Mouse (Mus musculus): Measurements from ENCODE around the gene H2-M10.2. TPM values are rescaled to one million over a fixed set of nuclear protein-coding genes. Genes with fewer than 3 reads are reported as not detected.

H2-M10.2 gene
- polyA plus RNA-seq, 1 experiment: not detected

DNA sequence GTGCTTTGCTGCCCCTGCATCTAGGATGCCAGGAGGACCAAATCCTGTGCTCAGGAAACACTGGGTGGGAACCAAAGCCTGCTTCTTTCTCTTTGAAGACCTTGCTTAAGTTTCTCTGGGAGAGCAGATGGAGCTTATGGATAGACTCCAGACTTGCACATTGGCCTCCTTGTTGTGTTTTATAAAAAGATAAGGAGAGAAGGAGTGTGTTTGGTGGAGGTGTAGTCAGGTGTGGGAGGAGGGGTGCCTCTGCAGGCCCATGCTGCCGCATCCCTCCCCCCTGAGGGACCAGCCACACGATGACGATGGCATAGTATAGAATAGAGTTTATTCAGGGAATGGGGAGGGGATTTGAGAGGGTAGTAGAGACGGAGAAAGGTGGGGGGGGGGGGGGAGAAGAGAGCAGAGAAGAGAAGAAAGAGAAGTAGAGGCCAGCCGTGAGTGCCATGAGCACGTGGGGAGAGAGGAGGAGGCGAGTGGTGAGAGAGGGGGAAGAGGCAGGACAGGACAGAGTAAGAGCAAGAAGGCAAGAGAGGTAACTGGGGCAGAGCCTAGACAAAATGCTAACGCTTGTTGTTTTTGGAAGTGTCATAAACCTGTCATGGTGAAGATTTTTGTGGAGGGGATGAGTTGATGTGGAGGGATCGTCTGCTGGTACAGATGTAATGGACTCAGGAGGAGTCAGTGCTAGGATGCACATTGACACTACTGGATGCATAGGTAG is 13.5 kb downstream of the H2-M10.2 start:
- no peaks in the 10 kb centered on the region for H3K27me3 ChIP-seq (replicated peaks)
- no peaks in the 10 kb centered on the region for H3K9me3 ChIP-seq
- TF ChIP-seq FLI1 (IDR thresholded peaks at IDR 0.05; ENCODE audit: low read length) (no peak), GATA1 (IDR thresholded peaks at IDR 0.05; ENCODE audit: borderline replicate concordance, low read length) (no peak)
- peak overlapping the region; percentile 94 for H3K4me3 ChIP-seq (replicated peaks)
- H3K4me1 ChIP-seq: peaks cover 62% of the 10 kb centered on the region
- peaks cover 53% of the 10 kb centered on the region for H3K36me3 ChIP-seq (replicated peaks; ENCODE audit: low read length)

DNA sequence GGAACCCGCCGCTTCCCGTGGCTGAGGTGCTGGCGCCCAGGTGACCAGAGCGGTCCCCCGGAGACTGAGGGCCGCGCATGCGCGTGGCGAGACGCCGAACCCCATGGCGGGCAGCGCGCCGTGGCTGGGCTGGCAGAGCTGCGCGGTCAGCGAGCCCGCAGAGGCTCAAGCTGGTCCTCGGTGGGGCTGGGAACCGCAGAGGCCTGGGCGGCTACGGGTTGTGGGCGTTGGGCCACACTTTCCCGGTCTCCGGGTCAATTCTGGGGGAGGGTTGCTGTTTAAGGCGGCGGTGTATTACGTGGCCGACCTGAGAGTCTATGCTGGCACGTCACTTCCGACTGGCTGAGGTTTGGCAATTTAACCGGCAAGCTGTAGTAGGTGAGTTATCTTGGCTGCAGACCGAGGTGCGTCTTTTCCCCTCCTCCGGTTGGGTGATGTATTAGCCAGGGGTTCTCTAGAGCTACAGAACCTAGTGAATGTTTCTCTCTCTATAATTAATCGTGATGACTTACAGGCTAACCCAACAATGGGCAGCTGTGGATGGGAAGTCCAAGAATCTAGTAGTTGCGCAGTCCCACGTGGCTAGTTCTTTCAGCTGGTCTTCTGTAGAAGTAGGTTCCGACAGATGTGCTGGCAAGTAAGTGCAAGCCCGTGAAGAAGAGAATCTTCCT is 14.6 kb downstream of the H2-M10.2 start, which contains the start of gene Trim39:
Gene Trim39 (minus strand): TSS at position 662 of the 671 bp plus-strand sequence.
- TF ChIP-seq FLI1 (IDR thresholded peaks at IDR 0.05; ENCODE audit: low read length): no peak
- TF ChIP-seq GATA1 (IDR thresholded peaks at IDR 0.05; ENCODE audit: borderline replicate concordance, low read length): 0 out of 3 replicates have a peak, but pooled peaks have one; percentile 4
- Histone ChIP-seq H3K4me1 (peaks cover 62% of the 10 kb centered on the region), H3K27me3 (replicated peaks) (no peaks in the 10 kb centered on the region), H3K9me3 (no peaks in the 10 kb centered on the region), H3K36me3 (replicated peaks; ENCODE audit: low read length) (peaks cover 61% of the 10 kb centered on the region), H3K4me3 (replicated peaks) (peak within 1 kb of the TSS; percentile 94)

GRCm38 (mm10) chr17:36270956-36271585 is 15.2 kb downstream of the H2-M10.2 start:
- no peaks in the 10 kb centered on the region for H3K9me3 ChIP-seq
- TF ChIP-seq GATA1 (IDR thresholded peaks at IDR 0.05; ENCODE audit: borderline replicate concordance, low read length) (no peak), FLI1 (IDR thresholded peaks at IDR 0.05; ENCODE audit: low read length) (no peak)
- no peaks in the 10 kb centered on the region for H3K27me3 ChIP-seq (replicated peaks)
- peaks cover 61% of the 10 kb centered on the region for H3K36me3 ChIP-seq (replicated peaks; ENCODE audit: low read length)
- peak overlapping the region; percentile 94 for H3K4me3 ChIP-seq (replicated peaks)
- peaks cover 58% of the 10 kb centered on the region for H3K4me1 ChIP-seq

- Histone ChIP-seq H3K4me3 (replicated peaks) (no peak overlapping the region), H3K27me3 (replicated peaks) (no peaks in the 10 kb centered on the region), H3K4me1 (peaks cover 27% of the 10 kb centered on the region), H3K9me3 (no peaks in the 10 kb centered on the region), H3K36me3 (replicated peaks; ENCODE audit: low read length) (peaks cover 83% of the 10 kb centered on the region)
- TF ChIP-seq GATA1 (IDR thresholded peaks at IDR 0.05; ENCODE audit: borderline replicate concordance, low read length) (no peak), FLI1 (IDR thresholded peaks at IDR 0.05; ENCODE audit: low read length) (no peak)
These were observed 20.5 kb downstream of the H2-M10.2 start for GRCm38 (mm10) chr17:36265834-36266233.

DNA sequence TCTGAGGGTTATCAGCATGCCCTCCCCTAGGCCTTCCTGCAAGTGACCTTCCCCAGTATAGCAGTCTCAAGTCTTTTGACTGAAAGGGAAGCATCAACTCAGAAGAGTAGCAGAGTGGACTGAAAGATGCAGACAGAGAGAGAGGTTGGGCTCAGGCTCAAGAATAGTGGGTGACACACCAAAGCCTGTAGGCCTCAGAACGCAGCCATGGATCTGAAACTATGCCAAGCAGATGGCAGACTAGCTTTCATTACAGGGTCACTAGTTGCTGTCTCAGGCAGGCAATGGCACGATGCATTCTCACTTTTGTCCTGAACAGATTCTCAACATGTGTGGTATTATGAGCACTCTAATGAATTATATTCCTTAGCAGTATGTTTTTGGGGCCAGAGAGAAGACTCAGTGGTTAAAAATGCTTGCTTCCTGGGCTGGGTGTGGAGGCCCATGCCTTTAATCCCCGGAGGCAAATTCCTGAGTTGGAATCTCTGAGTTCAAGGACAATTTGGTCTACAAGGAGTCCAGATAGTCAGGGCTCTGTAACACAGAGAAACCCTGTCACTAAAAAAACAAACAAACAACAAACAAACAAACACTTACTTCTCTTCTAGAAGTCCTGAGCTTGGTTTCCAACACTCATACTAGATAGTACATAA is 21.9 kb downstream of the H2-M10.2 start:
- H3K9me3 ChIP-seq: no peaks in the 10 kb centered on the region
- peaks cover 97% of the 10 kb centered on the region for H3K36me3 ChIP-seq (replicated peaks; ENCODE audit: low read length)
- H3K4me3 ChIP-seq (replicated peaks): no peak overlapping the region
- no peak for TF ChIP-seq FLI1 (IDR thresholded peaks at IDR 0.05; ENCODE audit: low read length)
- no peak for TF ChIP-seq GATA1 (IDR thresholded peaks at IDR 0.05; ENCODE audit: borderline replicate concordance, low read length)
- H3K4me1 ChIP-seq: peaks cover 21% of the 10 kb centered on the region
- H3K27me3 ChIP-seq (replicated peaks): no peaks in the 10 kb centered on the region

DNA sequence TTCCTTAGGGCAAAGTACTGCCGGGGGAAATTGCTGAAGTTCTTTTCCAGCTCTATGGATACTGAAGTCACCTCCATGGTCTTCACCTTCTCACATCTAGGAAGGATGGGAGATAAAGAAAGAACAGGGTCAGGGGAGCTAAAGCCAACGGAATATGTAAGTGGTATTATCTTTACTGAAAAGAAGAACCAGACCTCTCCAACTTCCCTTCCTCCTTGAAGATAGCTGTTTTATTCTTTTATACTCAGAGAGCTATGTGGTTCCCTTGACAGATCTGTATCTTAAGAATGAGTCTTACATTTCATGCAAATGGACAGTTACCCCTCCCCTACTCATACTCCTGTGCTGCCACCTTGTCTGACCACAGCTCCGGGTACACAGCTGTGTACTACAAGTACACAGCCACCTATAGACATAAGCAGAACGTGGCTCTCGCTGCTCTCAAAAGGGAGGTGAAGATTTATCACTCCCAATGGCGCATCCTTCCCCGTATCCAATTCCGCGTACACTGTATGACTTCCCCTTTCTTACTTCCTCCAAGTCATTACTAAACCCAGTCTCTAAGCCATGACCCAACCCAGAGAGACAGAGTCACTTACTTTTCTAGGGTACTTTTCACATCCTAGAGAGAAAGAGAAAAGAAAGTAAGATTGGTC is 24.7 kb downstream of the H2-M10.2 start:
- no peak overlapping the region for H3K4me3 ChIP-seq (replicated peaks)
- TF ChIP-seq GATA1 (IDR thresholded peaks at IDR 0.05; ENCODE audit: borderline replicate concordance, low read length): no peak
- TF ChIP-seq FLI1 (IDR thresholded peaks at IDR 0.05; ENCODE audit: low read length): no peak
- peaks cover 36% of the 10 kb centered on the region for H3K4me1 ChIP-seq
- no peaks in the 10 kb centered on the region for H3K27me3 ChIP-seq (replicated peaks)
- H3K36me3 ChIP-seq (replicated peaks; ENCODE audit: low read length): peaks cover 81% of the 10 kb centered on the region
- H3K9me3 ChIP-seq: no peaks in the 10 kb centered on the region

- H3K4me3 ChIP-seq (replicated peaks): peak within 1 kb of the TSS; percentile 97
- no peaks in the 10 kb centered on the region for H3K9me3 ChIP-seq
- peaks cover 58% of the 10 kb centered on the region for H3K36me3 ChIP-seq (replicated peaks; ENCODE audit: low read length)
- TF ChIP-seq GATA1 (IDR thresholded peaks at IDR 0.05; ENCODE audit: borderline replicate concordance, low read length) (no peak), FLI1 (IDR thresholded peaks at IDR 0.05; ENCODE audit: low read length) (no peak)
- no peaks in the 10 kb centered on the region for H3K27me3 ChIP-seq (replicated peaks)
- H3K4me1 ChIP-seq: peaks cover 33% of the 10 kb centered on the region
These were observed 28.3 kb downstream of the H2-M10.2 start, which contains the start of gene Rpp21 for GRCm38 (mm10) chr17:36257969-36258368. Rpp21 (minus strand) TSS chr17:36258069.

DNA sequence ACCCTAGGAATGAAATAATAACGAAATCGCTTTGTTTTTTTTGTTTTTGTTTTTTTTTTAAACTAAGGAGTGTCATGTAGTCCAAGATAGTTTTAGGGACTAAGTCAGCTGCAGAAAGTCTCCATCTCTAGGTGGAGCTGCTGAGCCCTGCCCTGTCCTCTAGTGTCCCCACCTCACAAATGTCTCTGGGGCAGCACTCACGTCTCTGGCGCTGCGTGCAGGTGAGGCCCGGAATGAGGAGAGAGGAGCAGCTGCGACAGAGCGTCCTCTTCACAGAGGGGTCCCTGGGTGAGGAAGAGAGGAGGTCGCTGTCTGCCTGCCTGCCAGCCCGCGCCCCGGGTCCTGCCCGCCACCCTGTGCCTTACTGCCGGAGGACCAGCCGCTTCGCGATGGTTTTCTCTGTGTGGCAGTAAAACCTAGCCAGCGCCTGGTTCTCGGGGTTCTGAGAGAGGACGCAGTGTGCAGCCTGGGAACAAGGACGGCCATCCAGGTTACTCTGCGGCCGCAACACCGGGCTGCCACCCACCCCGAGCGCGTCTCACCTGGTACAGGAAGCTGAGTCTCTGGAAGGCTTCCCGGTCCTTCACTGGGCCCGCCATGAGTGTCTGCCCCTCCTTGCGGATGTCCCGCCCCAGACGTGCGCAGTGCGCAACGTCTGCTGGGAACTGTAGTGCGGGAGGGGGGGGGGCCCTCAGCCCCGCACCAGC is 28.9 kb downstream of the H2-M10.2 start:
- TF ChIP-seq FLI1 (IDR thresholded peaks at IDR 0.05; ENCODE audit: low read length): no peak
- TF ChIP-seq GATA1 (IDR thresholded peaks at IDR 0.05; ENCODE audit: borderline replicate concordance, low read length): no peak
- Histone ChIP-seq H3K27me3 (replicated peaks) (peaks cover under 1% of the 10 kb centered on the region), H3K4me1 (peaks cover 35% of the 10 kb centered on the region), H3K9me3 (no peaks in the 10 kb centered on the region), H3K36me3 (replicated peaks; ENCODE audit: low read length) (peaks cover 52% of the 10 kb centered on the region), H3K4me3 (replicated peaks) (peak overlapping the region; percentile 97)
